Mouse (Mus musculus) liver, embryonic 11.5 days (tissue): ENCODE data around the gene Fam216b. TPM values are rescaled to one million over a fixed set of nuclear protein-coding genes. Genes with fewer than 3 reads are reported as not detected.

ENCODE experiments used
- ATAC-seq: fragments of 200-750 bp; cut with Nextera tagmentation; replicated peaks from 2 replicates; pipeline ENCODE4 v1.8.0; 2017; ENCODE audit warnings: moderate number of reproducible peaks, mild to moderate bottlenecking, moderate TSS enrichment, moderate library complexity; ENCODE audit not compliant: low FRiP score
- DNase-seq: peaks from one replicate; pipeline ENCODE4 v3.0.0-alpha.2; 2017; ENCODE audit warnings: low spot score
- H3K27ac ChIP-seq: fragments of 300-500 bp; sonication (generic); 2 replicates; pipeline ENCODE4 v1.5.1; 2014; ENCODE audit warnings: mild to moderate bottlenecking, low read depth, low read length, control low read depth
- H3K27me3 ChIP-seq: fragments of 300-500 bp; sonication (generic); replicated peaks from 2 replicates; pipeline ENCODE4 v1.6.1; 2014; ENCODE audit warnings: low read length, mixed read lengths; ENCODE audit not compliant: control insufficient read depth, insufficient read depth
- H3K36me3 ChIP-seq: fragments of 300-500 bp; sonication (generic); 2 replicates; pipeline ENCODE4 v1.6.1; 2014; ENCODE audit warnings: mild to moderate bottlenecking, low read length, moderate library complexity, mixed read lengths; ENCODE audit not compliant: control insufficient read depth, insufficient read depth
- H3K4me1 ChIP-seq: fragments of 300-500 bp; sonication (generic); replicated peaks from 2 replicates; pipeline ENCODE4 v1.6.1; 2014; ENCODE audit warnings: low read length, mixed read lengths; ENCODE audit not compliant: control insufficient read depth, insufficient read depth
- H3K4me2 ChIP-seq: fragments of 300-500 bp; sonication (generic); 2 replicates; pipeline ENCODE4 v1.6.1; 2014; ENCODE audit warnings: mild to moderate bottlenecking, control low read depth, moderate library complexity
- H3K4me3 ChIP-seq: fragments of 300-500 bp; sonication (generic); 2 replicates; pipeline ENCODE4 v1.5.1; 2014; ENCODE audit warnings: low read depth, low read length, control low read depth
- H3K9ac ChIP-seq: fragments of 300-500 bp; sonication (generic); 2 replicates; pipeline ENCODE4 v1.6.1; 2014; ENCODE audit warnings: low read depth, low read length, control low read depth
- H3K9me3 ChIP-seq: fragments of 300-500 bp; sonication (generic); 2 replicates; pipeline ENCODE4 v1.6.1; 2016; ENCODE audit warnings: low read length, inconsistent platforms, mixed read lengths; ENCODE audit not compliant: control insufficient read depth
- WGBS: fragments of 180-500 bp; shearing (Covaris S2); extraction: QIAGEN DNeasy Blood & Tissue Kit; methylation state at CpG from one replicate; pipeline ENCODE4 v1.1.7; 2014; 5-methylcytosine and 5-hydroxymethylcytosine counted together
- polyA plus RNA-seq: library from polyadenylated mRNA; unstranded; fragments of >200 nt; fragmentation: Nextera tagmentation; extraction: Ambion mirVana; gene quantifications from 2 replicates; pipeline ENCODE4 v1.2.1, GENCODE M21; 2014

Fam216b gene
- polyA plus RNA-seq, 1 experiment from 2014 or later, result not detected

GRCm38 (mm10) chr14:78109419-78109818 lies 20.6 kb upstream of the Fam216b start:
- ATAC-seq (no peak), DNase-seq (no peak)
- Histone ChIP-seq H3K4me2 (no peak overlapping the region), H3K4me1 (no peaks in the 10 kb centered on the region), H3K9me3 (no peaks in the 10 kb centered on the region), H3K27me3 (no peaks in the 10 kb centered on the region), H3K36me3 (no peaks in the 10 kb centered on the region), H3K9ac (no peak overlapping the region), H3K27ac (no peak overlapping the region), H3K4me3 (no peak overlapping the region)
- 67% methylated on average over 4 of the region's 4 CpGs for WGBS

- Histone ChIP-seq H3K27me3 (no peaks in the 10 kb centered on the region), H3K4me1 (no peaks in the 10 kb centered on the region), H3K4me2 (no peak overlapping the region), H3K27ac (no peak overlapping the region), H3K9me3 (no peaks in the 10 kb centered on the region), H3K4me3 (no peak overlapping the region), H3K9ac (no peak overlapping the region), H3K36me3 (no peaks in the 10 kb centered on the region)
- no peak for DNase-seq
- no peak for ATAC-seq
- WGBS, result 88% methylated on average over 3 of the region's 3 CpGs
Measured at GRCm38 (mm10) chr14:78108388-78108787, 19.6 kb upstream of the Fam216b start.

- Histone ChIP-seq H3K4me1 (no peaks in the 10 kb centered on the region), H3K9me3 (no peaks in the 10 kb centered on the region), H3K4me3 (no peak overlapping the region), H3K36me3 (no peaks in the 10 kb centered on the region), H3K27me3 (no peaks in the 10 kb centered on the region), H3K4me2 (no peak overlapping the region), H3K27ac (no peak overlapping the region), H3K9ac (no peak overlapping the region)
- ATAC-seq (no peak), DNase-seq (no peak)
- WGBS, result 71% methylated on average over 4 of the region's 4 CpGs
Measured at GRCm38 (mm10) chr14:78089591-78089990, 784 bp upstream of the Fam216b start.

- Histone ChIP-seq H3K27ac (no peak overlapping the region), H3K9me3 (no peaks in the 10 kb centered on the region), H3K9ac (no peak overlapping the region), H3K4me1 (no peaks in the 10 kb centered on the region), H3K4me2 (no peak overlapping the region), H3K36me3 (no peaks in the 10 kb centered on the region), H3K4me3 (no peak overlapping the region), H3K27me3 (no peaks in the 10 kb centered on the region)
- 72% methylated on average over 5 of the region's 5 CpGs for WGBS
- ATAC-seq (no peak), DNase-seq (no peak)
Measured at GRCm38 (mm10) chr14:78083465-78083864, 5.3 kb downstream of the Fam216b start.

GRCm38 (mm10) chr14:78077508-78077907 lies 11.3 kb downstream of the Fam216b start:
- 32% methylated on average over 2 of the region's 2 CpGs for whole genome bisulfite sequencing
- Histone ChIP-seq H3K4me1 (no peaks in the 10 kb centered on the region), H3K27me3 (no peaks in the 10 kb centered on the region), H3K36me3 (no peaks in the 10 kb centered on the region), H3K4me3 (no peak overlapping the region), H3K9ac (no peak overlapping the region), H3K27ac (no peak overlapping the region), H3K9me3 (no peaks in the 10 kb centered on the region), H3K4me2 (no peak overlapping the region)
- DNase-seq (no peak), ATAC-seq (no peak)

GRCm38 (mm10) chr14:78065938-78066710 lies 22.7 kb downstream of the Fam216b start:
- ATAC-seq (no peak), DNase-seq (no peak)
- Histone ChIP-seq H3K4me2 (no peak overlapping the region), H3K36me3 (no peaks in the 10 kb centered on the region), H3K4me1 (no peaks in the 10 kb centered on the region), H3K4me3 (no peak overlapping the region), H3K27me3 (no peaks in the 10 kb centered on the region), H3K9me3 (no peaks in the 10 kb centered on the region), H3K9ac (no peak overlapping the region), H3K27ac (no peak overlapping the region)
- WGBS, result 78% methylated on average over 9 of the region's 9 CpGs

- Histone ChIP-seq H3K27ac (no peak overlapping the region), H3K9me3 (no peaks in the 10 kb centered on the region), H3K36me3 (no peaks in the 10 kb centered on the region), H3K9ac (no peak overlapping the region), H3K4me3 (no peak overlapping the region), H3K27me3 (no peaks in the 10 kb centered on the region), H3K4me2 (no peak overlapping the region), H3K4me1 (no peaks in the 10 kb centered on the region)
- ATAC-seq (no peak), DNase-seq (no peak)
- 83% methylated on average over 11 of the region's 11 CpGs for WGBS
Measured at GRCm38 (mm10) chr14:78062484-78062883, 26.3 kb downstream of the Fam216b start.

- Histone ChIP-seq H3K36me3 (no peaks in the 10 kb centered on the region), H3K9ac (no peak overlapping the region), H3K4me3 (no peak overlapping the region), H3K27ac (no peak overlapping the region), H3K4me1 (no peaks in the 10 kb centered on the region), H3K9me3 (no peaks in the 10 kb centered on the region), H3K4me2 (no peak overlapping the region), H3K27me3 (no peaks in the 10 kb centered on the region)
- WGBS, result 78% methylated on average over 6 of the region's 6 CpGs
- ATAC-seq (no peak), DNase-seq (no peak)
Measured at GRCm38 (mm10) chr14:78060609-78060951, 28.2 kb downstream of the Fam216b start.

- no peak for ATAC-seq
Measured at GRCm38 (mm10) chr14:78059878-78060608, 28.8 kb downstream of the Fam216b start.

More at GRCm38 (mm10) chr14:78059878-78060608, 28.8 kb downstream of the Fam216b start:
- no peak overlapping the region for H3K27ac ChIP-seq
- H3K4me2 ChIP-seq, result no peak overlapping the region
- no peak overlapping the region for H3K4me3 ChIP-seq
- WGBS, result 71% methylated on average over 9 of the region's 9 CpGs
- DNase-seq, result no peak
- no peak overlapping the region for H3K9ac ChIP-seq
- H3K36me3 ChIP-seq, result no peaks in the 10 kb centered on the region
- no peaks in the 10 kb centered on the region for H3K27me3 ChIP-seq
- no peaks in the 10 kb centered on the region for H3K4me1 ChIP-seq
- no peaks in the 10 kb centered on the region for H3K9me3 ChIP-seq
